Mouse (Mus musculus): ENCODE results near the gene Pla2g2f. TPM values are rescaled to one million over a fixed set of nuclear protein-coding genes. Genes with fewer than 3 reads are reported as not detected.
A peak's percentile ranks its signal among the peaks of the same experiment; 100 is the strongest.

The Pla2g2f gene
- 1 to 10 TPM; 8.9 to 9.0 TPM for total RNA-seq (2021)
- long read RNA-seq, experiment 1, transcript Pla2g2f-201 (5 exons, 2,465 nt), result major isoform, 5 of 10 reads
- long read RNA-seq, experiment 1, partial matches to known transcripts, result 0 of 10 reads
- long read RNA-seq, experiment 1, other reads (novel, unspliced or antisense), result 5 of 10 reads
- long read RNA-seq, experiment 2, partial matches to known transcripts, result 0 of 6 reads
- long read RNA-seq, experiment 2, other reads (novel, unspliced or antisense), result 2 of 6 reads

DNA sequence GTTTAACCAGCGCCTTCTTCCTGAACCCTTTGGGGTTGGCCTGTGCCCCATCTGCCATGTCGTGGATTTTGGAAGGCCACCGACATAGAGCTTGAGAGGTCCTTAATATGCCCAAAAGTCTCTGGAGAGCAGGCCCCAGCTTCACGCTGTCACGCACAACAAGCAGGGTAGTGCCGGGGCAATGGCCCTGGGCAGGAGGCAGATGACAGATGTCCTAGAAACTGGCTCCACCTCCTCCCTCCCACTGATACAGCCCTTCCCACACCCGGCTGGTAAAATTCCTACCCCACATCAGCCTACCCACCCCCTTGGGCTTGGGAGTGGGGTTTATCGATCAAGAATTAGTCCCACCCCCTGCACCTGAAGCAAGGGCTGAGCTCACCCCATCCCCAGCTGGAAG lies at the start of gene Pla2g2f:
TSS of gene Pla2g2f (minus strand) at position 211 of the 400 bp plus-strand sequence.
- DNase-seq, result peak; percentile 23

DNA sequence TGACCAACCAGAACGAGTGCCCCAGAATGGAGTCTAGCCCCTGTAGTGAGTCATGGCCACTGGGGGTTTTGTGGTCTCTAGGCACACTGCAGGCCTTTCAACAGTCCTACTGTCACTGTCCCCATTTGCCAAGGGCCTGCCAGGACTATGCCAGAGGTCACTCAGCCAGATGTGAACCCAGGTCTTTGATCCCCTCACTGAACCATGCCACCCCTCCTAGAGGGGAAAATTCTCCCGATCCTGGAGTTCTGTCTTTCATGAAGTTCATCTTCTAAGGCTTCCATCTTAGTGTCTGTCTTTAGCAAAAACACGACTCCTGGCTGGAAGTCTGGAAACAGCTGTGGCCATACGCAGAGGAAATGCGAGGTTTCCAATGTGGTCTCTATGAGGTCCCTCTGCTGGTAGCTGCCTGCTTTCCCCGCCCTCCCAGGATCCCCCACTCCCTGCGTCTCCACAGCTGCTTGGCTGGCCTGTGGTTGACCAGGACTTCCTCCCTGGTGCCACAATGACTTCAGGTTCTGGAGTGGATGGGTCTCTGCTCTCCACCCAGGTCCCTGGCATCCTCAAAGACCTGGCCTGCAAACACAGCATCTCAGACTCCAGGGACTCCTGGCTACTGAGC lies 49.6 kb upstream of the Pla2g2f start:
- no peak for DNase-seq

DNA sequence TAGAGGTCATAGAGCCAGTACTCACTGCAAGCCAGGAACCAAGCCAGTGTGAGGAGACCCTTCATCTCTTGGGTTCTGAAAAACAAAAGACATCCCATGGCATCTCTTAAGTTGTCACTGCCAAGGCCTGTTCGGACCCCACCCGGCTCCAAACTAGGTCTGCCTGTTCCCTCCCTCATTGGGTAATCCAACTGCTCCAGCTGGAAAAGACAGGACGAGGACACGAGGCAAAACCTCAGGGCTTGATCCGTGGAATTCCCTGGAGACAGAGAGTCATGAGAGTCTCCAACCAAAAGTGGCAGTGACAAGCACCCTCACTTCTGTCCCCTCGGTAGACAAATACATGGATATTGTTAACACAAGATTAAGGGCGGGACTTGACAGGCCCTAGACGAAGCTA lies 48.7 kb upstream of the Pla2g2f start:
- DNase-seq, result no peak

DNA sequence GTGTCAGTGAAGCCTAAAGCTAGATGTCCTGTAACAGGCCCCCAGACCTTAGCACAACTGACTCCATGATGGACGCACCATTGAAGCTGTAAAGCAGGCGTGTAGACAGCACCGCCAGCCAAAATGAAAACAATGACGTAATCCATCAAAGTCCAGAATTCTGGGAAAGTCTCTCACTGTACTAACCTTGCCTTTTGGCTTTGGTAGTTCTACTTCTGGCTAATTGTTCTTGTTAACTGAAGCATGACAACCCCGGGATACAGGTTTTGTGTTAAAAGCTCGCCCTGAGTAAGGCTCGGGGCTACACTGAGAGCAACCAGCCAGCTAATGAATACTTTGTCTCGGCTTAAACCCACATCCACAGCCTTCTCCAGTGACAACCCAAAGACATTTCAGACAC lies 47.8 kb upstream of the Pla2g2f start:
- DNase-seq, result no peak

DNA sequence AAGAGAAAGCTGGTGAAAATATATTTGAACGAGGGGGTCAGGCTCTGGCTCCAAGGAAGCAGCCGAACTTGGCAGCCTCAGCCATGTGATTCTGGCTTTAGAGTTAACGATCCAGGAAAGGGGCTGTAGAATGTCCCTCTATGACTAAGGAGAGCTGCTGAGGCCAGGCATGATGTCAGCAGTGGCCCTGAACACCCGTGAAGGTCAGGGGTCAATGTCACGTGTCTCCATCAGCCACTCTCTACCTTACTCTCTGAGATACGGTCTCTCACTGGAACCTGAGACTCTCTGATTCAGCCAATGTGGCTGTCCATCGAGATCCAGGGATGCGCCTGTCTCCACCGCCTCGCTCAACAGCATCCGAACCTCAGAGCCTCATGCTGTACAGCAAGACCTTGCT lies 45.5 kb upstream of the Pla2g2f start:
- peak; percentile 37 for DNase-seq

DNA sequence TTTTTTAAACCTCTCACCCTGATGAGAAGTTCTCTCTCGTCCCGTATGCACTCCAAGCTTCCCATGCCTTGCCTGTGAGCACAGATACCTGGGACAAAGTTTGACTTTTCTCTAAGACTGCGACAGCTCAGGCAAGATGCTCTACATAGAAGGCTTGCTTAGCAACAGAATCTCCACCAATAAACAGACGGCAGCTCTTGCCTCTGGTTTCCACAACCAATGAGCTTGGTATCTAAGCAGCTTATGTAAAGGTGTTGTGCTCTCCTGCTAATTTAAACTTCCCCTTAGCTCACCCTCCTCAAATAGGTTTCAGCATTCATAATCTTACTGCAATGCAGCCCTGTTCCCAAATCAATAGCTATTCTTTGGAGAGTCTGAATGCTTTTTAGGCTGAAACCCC lies 44.2 kb upstream of the Pla2g2f start:
- no peak for DNase-seq

DNA sequence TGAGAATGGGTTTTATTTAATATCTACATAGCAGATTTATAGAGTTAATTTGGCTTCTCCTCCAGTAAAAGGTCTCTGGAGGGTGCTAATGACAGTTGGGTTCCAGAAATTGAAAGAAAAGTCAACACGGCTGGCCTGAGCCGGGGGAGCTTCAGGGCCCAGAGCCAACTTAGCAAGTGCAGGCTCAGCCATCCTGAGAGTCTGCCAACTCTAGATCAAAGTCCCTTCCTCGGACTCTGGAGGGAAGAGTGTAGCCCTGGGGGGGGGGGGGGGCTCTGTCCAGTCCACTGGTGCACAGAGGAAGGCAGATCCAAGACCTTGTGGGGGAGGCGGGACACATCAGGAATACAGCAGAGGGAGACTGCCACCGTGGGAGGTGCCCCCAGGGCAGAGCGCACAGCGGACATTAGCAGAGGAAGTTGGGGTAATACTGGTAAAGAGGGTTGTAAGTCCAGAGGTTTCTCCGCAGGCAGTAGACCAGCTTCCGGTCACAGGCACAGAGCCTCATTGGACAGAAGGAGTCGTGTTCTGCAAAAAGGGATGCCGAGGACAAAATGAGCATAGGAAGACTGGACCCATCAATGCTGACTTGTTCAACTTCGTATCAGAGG lies 42.8 kb upstream of the Pla2g2f start:
- peak; percentile 60 for DNase-seq

DNA sequence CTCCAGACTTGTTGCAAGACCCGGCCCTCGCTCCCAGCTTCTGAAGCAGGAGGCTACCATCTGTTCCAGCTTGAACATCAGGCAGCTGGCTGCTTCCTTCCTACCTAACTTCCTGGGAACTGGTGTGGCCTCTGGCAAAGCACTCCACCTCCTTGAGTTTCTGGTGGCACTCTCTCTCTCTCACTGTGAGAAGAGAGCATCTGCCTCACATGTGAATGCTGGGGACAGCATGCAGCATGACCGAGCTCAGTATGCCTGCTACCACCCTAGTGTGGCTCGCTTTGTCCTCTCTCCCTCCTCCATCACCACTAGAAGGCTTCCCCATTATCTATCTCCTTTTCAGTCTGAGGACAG lies 39.8 kb upstream of the Pla2g2f start:
- DNase-seq, result no peak

DNA sequence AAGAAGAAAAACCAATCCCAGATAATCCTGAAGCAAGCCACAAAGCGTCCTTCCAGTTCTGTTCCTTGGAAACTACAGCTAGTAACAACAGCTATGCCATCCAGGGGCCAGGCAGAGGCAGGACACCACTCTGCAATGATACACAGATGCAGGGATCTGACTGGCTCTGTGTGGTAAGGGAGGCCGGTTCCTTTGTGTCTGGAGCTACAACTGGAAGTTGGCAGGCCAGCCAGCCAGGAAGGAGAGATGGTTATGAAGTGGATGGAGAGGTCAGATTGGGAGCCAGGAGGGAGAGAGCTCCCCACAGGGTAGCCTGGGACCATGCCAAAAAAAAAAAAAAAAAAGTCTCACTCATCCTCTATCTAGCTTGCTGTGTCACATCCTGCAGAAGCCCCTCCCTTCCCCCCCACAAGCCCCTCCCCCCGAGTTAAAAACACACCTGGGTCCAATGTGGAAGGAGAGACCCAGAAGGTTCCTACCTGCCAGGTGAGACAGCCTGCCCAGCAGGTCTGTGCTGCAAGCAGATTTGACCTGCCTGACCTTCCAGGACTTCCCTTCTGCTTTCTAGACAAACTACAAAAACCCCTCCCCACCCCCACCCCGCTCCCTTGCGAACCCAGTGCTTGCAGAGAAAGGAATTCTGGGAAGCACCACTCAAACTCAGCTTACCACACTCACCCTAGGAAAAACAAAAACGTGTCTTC lies 39.2 kb upstream of the Pla2g2f start:
- no peak for DNase-seq

DNA sequence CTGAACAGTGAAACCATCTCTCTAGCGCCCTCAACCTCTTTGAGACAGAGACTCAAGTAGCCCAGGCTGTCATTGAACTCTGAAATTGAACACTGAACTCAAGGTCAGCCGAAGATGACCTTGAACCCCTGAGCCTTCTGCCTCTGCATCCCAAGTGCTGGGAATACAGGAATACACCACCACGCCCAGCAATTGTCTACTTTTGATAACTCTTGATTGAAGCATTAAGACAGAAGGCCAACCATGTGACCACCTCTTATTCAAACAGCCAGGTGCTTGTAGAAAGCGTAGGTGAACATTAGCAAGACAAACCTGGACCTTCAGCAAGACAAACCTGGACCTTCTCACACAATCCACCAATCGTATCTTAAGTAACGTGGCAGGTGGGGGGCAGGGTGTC lies 36.9 kb upstream of the Pla2g2f start:
- no peak for DNase-seq

DNA sequence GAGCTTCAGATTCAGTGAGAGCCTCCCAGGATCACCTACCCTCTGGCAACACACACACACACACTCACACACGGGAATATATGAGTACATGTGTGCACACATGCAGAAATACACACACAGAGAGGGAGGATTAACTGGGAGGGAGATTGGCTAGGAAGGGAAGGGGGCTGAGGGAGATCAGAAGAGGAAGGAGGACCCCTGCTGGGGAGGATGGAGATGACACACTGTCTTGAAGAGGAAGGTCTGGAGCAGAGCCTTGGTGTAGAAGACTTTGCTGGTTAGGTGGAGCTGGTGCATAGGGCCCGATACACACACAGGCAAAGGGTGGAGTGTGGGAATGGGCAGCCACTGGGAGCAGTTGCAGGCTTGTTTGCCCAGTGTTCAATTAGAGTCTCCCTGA lies 35.9 kb upstream of the Pla2g2f start:
- peak; percentile 63 for DNase-seq

DNA sequence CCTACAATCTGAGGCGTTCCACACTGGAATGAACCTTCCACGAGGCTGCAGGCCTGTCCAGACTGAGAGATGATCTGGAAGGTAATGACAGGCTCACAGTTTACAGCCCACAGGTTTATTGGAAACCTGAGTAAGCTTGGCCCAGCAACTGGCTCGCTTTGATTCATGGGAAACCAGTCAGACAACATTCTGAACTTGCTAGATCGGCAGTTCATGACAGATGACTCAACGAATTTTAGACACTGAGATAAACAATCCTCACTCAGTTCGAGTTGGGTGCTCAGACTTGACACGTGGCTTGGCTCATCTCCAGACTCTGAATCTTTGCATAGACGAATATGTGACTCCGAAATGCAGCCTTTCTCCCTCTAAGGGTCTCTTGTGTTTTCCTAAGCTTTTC lies 35.2 kb upstream of the Pla2g2f start:
- DNase-seq, result no peak

DNA sequence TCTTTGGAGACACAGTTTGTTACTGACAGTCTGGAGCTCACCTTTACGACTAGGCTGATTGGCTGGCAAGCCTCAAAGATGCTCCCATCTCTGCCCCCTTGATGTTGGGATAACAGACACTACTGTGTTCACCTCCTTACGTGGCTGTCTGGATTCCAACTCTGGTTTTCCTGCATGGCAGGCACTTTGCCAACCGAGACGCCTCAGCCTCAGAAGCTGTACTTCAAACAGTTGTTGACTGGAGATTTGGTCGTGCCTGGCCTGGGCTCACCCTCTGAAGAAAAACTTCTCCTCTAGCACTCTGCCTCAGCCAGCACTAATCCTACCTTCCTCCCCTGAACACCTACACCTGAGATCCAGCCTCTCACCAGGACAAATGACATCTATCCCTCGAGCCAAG lies 34.0 kb upstream of the Pla2g2f start:
- no peak for DNase-seq

DNA sequence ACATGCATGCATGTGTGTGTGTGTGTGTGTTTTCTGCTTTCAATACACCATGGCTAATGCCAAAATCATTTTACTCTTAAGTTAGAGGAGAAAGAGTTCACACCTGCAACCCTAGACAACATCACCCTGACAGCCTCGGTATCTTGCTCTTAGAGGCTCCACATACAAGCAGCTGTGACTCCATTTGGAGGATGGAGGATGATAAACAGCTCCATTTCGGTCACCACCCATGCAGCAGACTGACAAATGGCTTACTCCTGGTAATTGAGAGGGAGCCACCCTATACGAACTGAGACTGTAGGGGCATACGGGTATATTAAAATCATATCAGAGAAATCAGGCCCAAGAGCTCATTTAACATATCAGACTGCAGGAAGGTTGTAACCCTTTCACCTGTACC lies 31.0 kb upstream of the Pla2g2f start:
- no peak for DNase-seq

DNA sequence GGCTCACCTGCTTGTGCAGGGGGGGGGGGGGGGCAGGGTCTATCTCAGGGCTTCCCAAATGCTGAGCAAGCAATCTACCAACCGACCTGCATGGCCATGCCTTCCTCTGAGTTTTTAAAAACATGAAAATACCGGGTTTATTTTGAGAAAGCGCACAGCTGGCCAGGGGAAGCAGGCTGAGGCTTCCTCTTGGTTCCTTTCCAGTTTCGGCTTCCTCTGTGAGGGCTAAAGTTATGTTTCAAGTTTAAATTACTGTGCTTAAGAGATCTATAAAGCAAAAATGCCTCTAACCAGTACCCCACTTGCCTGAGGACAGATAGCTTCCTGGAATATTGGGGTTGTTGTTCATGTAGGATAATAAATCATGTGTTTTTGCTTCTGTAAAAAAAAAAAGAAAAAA lies 28.7 kb upstream of the Pla2g2f start:
- no peak for DNase-seq

DNA sequence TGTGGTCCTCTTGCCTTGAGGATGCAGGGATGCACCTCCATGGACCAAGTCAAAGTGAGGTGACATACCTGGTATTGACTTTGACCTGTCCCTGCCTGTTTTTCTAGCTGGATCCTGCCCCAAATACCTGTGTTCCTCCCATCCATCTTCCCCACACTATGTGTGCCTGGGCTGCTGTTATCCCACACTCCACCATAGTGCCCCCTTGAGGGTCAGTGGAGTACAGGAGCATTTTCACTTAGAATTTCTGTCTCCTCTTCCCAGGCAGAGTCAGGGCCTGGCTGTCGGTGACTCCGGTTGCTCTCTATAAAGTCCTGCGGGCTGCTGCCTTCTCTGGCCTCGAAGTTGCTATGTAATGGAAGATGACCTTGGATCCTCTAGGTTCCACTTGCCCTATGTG lies 28.3 kb upstream of the Pla2g2f start:
- DNase-seq, result no peak

DNA sequence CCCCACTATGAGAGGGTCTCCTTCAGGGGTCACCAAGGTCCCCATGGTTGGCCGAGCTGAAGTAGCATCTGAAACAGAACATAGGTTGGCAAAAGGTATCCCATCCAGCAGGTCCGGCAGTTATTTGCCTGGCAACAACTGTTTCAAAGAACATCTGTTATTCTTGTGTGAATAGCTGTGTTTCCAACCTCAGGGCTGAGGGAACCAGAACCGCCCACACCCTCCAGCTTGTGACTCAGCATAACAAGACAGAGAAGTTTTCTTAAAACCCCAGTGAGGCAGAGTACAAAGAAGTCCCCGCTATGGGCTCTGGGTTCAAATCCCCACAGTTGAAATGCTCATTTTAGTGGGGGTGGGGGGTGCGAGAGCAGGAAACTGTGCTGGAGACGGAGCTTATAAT lies 24.7 kb upstream of the Pla2g2f start:
- DNase-seq, result no peak

DNA sequence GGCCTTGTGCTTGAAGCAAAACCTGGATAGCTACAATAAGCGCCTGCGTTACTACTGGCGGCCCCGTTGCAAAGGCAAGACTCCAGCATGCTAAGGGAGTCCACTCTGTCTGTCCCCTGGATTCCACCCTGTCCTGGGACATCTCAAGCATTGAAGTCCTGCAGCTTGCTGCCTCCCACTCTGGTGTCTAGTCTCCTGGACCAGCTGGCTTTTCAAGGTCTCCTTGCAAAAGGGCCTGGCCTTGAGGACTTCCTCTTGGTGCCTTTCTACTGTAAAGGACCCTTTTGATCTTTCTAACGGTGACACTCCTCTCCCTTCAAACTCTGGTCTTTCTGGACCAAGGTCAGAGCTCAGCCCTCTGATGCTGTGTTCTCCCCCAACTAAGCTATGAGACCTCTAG lies 22.9 kb upstream of the Pla2g2f start:
- peak; percentile 43 for DNase-seq

DNA sequence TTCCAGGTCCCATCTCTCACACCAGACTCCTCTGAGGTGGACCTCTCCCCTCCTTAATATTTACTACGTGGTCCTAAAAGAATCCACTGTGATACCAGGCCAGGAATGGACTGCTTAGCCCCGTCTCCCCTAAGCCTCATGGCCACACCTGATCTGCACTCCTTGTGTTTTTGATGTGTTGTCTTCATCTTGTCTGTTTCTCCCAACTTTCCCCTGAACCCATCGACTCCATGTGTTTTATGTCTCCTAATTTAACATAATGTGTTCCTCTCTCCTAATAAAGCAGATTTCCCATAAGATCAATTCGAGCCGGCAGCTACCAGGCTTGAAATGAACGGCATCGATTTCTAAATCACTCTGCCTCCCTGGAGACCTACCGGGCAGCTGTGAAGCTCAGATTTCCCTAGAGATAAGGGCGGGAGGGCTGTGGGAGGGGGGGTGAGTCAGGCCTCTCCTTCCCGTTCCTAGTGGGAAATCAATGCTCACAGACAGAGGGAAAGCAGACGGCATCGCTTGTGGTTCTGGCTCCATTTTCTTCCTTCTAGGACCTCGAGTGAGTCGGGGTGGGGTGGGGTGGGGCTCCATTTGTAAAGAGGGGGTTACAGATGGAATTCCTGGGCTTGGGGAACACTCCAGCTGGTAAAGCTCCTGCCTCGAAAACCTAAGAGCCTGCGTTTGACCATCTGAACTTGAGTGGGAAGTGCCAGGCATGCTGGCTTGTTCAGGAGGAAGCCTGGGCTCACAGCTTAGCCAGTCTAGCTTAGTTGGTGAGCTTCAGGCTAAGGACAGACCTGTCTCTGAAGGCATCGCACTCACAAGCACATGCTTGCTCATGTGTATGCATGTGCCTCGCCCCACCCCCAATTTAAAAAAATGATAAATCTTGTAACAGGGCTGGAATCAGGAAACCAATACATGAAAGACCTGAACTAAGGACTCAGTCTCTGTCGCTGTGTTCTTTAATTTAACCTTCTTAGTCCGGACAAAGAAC lies 20.3 kb upstream of the Pla2g2f start:
- peak; percentile 55 for DNase-seq

DNA sequence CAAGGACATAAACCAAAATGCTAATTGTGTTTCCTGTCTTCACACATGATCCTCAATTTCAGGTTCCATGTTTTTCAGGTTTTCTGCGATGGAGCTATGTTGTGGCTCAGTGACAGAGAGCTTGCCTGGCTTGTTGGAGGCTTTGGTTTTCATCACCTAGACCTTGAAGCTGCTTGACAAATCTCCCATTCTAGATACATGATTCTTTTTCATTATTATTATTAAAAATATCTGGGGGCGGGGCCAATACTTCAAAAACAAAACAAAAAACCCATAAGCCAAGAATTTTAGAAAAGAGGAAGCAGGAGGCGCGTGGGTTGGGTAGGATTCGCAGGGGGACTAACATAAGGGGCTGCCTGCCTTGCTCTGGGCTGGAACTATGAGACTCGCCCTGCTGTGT lies 18.0 kb upstream of the Pla2g2f start, which contains the start of gene Pla2g2d:
TSS of gene Pla2g2d (plus strand) at position 301 of the 400 bp plus-strand sequence.
- no peak for DNase-seq

DNA sequence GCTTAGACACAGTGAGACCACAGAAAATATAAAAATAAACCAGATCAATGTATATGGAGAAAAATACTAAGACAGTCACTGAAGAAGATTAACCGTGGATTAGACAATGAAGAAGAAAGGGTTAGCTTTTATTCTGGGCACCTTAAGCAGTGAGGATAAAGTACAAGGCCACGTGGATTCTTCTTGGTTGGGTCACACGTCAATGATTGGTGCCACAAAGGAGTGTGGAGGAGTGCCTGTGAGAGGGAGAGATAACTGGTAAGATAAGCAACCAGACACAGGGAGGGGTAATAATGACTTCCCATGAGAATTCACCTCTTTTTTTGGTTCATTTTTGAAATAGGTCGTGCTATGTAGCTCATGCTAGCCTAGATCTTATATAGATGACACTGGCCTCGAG lies 15.0 kb upstream of the Pla2g2f start:
- DNase-seq, result no peak

DNA sequence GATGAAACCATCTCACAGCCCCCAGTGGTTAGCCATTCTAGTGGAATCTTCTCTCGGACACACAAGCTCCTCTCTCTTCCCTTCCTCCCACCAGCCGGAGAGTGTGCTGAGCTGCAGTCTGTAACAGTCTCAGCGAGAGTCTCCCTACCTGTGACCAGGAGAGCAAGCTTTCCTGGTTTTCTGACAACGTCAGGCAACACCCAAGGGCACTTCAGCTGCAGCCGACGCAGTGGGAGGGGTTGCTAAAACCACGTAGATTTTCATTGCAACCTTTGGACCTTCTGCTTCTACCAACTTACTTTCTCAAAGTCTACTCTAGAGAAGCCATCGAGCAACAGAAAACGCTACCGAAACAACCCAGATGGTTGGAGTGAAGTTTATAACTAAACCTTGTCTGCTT lies 14.5 kb upstream of the Pla2g2f start:
- DNase-seq, result no peak
